Mouse (Mus musculus) kidney, postnatal 25 days (tissue): ENCODE results near the gene Ikzf3.

Source experiments
- DNase-seq, 2 experiments: peaks; one replicate each; pipeline ENCODE4 v3.0.0; 2021; ENCODE audit warnings: mixed read lengths in 2 of 2

Gene Ikzf3

GRCm38 (mm10) chr11:98568326-98568725, 22.5 kb upstream of the Ikzf3 start:
- no peak for DNase-seq

DNA sequence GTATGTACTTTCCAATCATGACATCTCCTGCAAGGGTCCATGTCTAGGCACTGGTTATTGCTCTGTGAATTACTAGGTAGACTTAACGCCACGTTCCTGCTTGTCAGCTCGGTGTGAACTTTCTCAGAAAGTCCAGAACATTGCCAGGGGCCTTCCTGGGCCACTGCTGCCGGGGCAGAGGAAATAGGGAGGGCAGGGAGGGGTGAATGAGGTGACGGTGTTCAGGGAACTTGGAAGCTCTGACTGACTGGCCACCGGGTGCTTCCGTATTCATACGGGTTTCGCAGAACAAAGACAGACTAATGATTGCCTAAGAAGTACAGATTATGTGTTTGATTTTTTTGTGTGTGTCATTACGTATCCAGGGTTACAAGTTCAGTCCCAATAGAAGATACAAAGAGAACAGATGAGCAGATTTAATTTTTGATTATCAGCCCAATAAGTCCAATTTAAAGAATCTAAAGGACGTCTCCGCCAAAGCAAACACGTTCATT, 18.1 kb upstream of the Ikzf3 start:
- DNase-seq = no peak

- DNase-seq = no peak
Measured at GRCm38 (mm10) chr11:98563025-98563424, 17.2 kb upstream of the Ikzf3 start.

- DNase-seq = no peak
Measured at GRCm38 (mm10) chr11:98560942-98561341, 15.1 kb upstream of the Ikzf3 start.

GRCm38 (mm10) chr11:98555124-98555700, 9.4 kb upstream of the Ikzf3 start:
- DNase-seq = no peak

- no peak for DNase-seq
Measured at GRCm38 (mm10) chr11:98553966-98554365, 8.1 kb upstream of the Ikzf3 start.

- DNase-seq = peak; percentile 85 to 90
Measured at GRCm38 (mm10) chr11:98550975-98551828, 5.4 kb upstream of the Ikzf3 start, which contains the start of gene Zpbp2. TSS of gene Zpbp2 (plus strand) at chr11:98551097.

GRCm38 (mm10) chr11:98550311-98550974, 4.6 kb upstream of the Ikzf3 start:
- DNase-seq = no peak

DNA sequence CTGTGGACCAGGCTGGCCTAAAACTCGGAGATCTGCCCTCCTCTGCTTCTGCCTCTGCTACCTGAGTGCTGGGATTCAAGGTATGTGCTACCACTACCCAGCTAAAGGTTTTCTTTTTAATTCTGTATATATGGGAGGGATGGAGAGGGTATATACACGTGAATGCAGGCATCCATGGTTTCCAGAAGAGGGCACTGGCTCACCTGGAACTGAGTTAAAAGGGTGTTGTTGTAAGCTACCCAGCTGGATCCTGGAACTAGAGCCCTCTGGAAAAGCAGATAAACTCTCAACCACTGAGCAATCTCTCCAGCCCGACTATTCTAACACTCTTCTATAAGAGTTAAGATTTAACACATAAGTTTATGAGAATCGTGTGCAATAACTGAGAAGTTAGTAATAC, 3.5 kb upstream of the Ikzf3 start:
- DNase-seq = no peak

DNA sequence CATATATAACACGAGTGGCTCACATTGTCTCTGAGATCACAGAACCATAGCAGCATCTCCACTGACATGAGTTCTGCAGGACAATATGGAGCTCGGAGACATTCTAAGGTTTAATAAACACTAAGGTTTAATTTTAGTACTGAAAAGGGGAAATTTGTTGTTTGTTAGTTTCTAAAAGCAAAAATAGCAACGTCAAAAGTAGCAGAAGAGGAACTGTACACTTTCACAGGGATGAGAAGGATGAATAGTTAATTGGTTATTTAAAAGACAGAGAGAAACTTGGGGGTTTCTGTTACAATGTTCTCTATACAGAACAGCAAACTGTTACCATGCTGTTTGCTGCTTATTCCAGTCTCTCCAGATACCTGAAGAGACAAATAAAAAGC, 1.5 kb upstream of the Ikzf3 start:
- no peak for DNase-seq

- DNase-seq = no peak
Measured at GRCm38 (mm10) chr11:98546529-98547307, 887 bp upstream of the Ikzf3 start.

DNA sequence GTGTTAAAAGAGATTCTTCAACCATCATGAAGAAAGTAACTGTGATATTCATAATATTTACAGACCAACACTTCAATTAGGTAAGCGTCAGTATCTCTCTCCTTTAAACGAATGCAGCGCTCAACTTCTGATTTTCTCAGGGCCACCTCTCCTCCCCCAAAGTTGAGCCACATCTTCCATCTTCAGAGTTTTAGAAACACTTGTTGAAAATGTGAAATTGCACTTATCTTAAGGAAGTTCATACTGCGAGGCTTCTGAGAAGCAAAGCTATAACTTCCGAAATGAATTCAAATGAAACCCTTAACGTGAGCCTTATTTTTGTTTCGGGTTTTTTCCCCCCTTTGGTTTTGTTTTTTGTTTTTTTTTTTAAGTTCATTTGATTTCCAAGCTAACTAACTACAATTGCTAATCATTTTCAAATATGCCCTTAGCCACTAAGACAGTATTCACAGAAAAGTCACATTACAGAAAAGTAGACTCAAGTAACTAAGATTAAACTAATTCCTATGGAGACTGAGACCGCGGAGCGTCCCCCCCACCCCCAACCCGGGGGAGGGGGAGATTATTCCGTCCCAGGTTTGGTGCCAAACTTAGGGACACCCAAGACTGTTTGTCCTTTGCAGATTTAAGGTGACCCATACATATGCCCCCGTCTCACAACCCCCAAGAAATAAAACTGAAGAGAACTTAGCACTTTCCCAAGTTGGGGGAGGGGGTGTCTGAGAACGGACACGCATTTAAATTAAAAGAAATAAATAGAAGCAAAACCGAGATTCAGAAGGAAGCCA, 747 bp downstream of the Ikzf3 start:
- no peak for DNase-seq

GRCm38 (mm10) chr11:98543414-98543813, 2.4 kb downstream of the Ikzf3 start:
- DNase-seq = no peak

GRCm38 (mm10) chr11:98542553-98542952, 3.3 kb downstream of the Ikzf3 start:
- DNase-seq = no peak

GRCm38 (mm10) chr11:98540319-98540718, 5.5 kb downstream of the Ikzf3 start:
- DNase-seq = no peak

DNA sequence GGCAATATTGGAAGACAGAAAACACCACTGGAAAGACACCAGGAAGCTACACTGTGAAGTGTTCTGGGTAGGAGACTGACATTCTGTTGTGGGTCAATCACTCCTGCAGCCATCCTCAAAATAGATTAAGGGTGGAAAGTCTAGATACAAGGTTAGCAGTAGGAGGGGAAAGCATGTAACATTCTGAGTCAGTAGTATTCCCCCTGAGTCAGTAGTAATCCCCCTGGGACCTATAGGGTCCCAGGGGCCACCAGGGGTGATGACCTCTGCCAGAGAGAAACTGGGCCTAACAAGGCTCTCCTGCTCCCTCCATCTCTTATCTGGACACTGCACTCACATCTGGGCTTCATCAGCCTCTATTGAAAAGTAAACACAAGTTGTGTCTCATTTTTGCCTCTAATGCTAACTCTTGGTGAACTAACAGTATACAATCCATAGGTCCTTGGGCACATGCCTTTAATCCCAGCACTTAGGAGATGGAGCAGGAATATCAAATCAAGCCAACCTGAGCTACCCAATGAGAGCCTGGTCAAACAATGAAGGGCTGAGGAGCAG, 8.3 kb downstream of the Ikzf3 start:
- DNase-seq = no peak

- no peak for DNase-seq
Measured at GRCm38 (mm10) chr11:98526824-98527461, 18.9 kb downstream of the Ikzf3 start.

GRCm38 (mm10) chr11:98525140-98525539, 20.7 kb downstream of the Ikzf3 start:
- no peak for DNase-seq

DNA sequence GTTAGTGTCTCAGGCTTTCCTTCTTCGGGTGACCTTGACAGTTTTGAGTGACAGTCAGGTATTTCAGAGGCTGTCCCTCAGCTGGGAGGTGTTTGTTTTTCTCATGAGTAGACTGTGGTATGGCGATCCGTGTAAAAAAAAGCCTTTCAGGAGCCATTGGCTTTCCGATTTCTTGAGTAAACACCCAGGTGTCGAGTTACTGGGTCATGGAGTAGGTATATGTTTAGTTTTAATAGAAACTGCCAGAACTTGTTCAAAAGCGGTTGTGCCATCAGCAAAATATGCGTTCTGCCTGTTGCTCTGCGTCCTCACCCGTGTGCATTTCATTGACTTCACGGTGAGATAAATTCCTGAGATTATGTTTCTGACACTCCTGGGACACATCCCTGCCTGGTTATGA, 25.4 kb downstream of the Ikzf3 start:
- no peak for DNase-seq

DNA sequence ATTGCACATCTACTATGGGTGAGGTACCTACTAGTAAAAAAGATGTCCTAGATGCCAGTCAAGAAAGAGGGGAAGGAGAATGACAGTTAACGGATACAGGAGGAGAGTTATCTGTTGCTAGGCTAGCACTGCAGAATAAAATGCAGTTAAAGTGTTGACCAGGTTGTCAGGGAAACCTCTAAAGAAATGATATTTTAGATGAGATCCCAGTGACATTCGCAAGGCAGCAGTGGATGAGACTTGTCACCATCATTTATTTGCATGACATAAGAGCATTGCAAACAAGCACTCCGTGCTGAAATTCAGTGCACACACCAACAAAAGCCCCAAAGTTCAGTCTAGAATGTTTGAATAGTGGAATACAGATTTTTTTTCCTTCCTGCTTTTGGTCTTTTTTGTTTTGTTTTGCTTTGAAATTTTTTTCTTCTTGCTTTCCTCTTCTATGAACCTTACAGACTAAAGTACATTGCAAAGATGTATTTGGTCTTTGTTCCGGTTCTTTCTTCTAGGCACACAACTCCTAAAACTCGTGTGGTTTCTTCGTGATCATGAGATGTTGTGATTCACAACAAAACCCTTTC, 32.4 kb downstream of the Ikzf3 start:
- DNase-seq = no peak

- DNase-seq = no peak
Measured at GRCm38 (mm10) chr11:98512881-98513280, 33.0 kb downstream of the Ikzf3 start.
